Mouse (Mus musculus): Measurements from ENCODE around the gene Calr. TPM values are rescaled to one million over a fixed set of nuclear protein-coding genes. Genes with fewer than 3 reads are reported as not detected.

Calr gene
- total and polyA plus RNA-seq, 2 experiments from 2014 or later = 405 to 505 TPM

DNA sequence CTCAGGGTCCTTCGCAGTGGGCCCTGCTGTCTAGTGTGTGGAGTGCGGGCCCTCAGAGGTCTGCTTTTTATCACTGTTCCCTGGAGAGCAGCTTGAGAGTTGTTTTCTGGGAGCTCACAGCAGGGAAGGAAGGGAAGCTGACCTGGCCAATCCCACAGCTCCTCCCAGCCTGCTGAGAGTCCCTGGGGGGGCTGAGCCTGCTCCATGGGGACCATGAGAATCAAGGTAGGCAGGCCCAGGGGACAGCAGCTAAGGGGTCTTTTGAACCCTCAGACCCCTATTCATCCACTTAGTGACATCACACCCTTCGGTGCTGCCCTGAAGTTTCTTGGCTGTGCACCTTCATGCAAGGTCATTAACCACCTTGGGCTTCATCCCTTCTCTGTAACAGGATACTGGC, 24.0 kb downstream of the Calr start, which contains the start of gene Dand5:
Gene Dand5 (minus strand): TSS at position 101 of the 400 bp plus-strand sequence.
- Histone ChIP-seq H3K27ac (ENCODE audit: low read depth, low read length) (no peak within 1 kb of the TSS), H3K27me3 (ENCODE audit: insufficient read depth, low read length) (no peaks in the 10 kb centered on the region), H3K4me1 (ENCODE audit: insufficient read depth) (no peaks in the 10 kb centered on the region), H3K4me3 (ENCODE audit: low read depth, low read length) (peak within 1 kb of the TSS; percentile 31), H3K9me3 (ENCODE audit: low read length) (no peaks in the 10 kb centered on the region), H3K9ac (peak within 1 kb of the TSS; percentile 0; the same call in 1 of the 2 replicates), H3K36me3 (ENCODE audit: insufficient read depth) (no peaks in the 10 kb centered on the region), H3K4me2 (ENCODE audit: low read depth) (peak within 1 kb of the TSS; percentile 49)
- DNase-seq (no peak), ATAC-seq (no peak)
- TF ChIP-seq CTCF (IDR thresholded peaks at IDR 0.05; ENCODE audit: low read depth) = no peak
- 33% methylated on average over 3 of the region's 3 CpGs for WGBS

- no peak overlapping the region for H3K27ac ChIP-seq (ENCODE audit: low read depth, low read length)
- no peaks in the 10 kb centered on the region for H3K36me3 ChIP-seq (ENCODE audit: insufficient read depth)
- H3K9ac ChIP-seq = no peak overlapping the region
- H3K27me3 ChIP-seq (ENCODE audit: insufficient read depth, low read length) = no peaks in the 10 kb centered on the region
- ATAC-seq (no peak), DNase-seq (no peak)
- H3K4me2 ChIP-seq (ENCODE audit: low read depth) = no peak overlapping the region
- no peak for TF ChIP-seq CTCF (IDR thresholded peaks at IDR 0.05; ENCODE audit: low read depth)
- H3K4me1 ChIP-seq (ENCODE audit: insufficient read depth) = peaks cover 14% of the 10 kb centered on the region
- 78% methylated on average over 17 of the region's 17 CpGs for WGBS
- no peaks in the 10 kb centered on the region for H3K9me3 ChIP-seq (ENCODE audit: low read length)
- no peak overlapping the region for H3K4me3 ChIP-seq (ENCODE audit: low read depth, low read length)
Observed at GRCm38 (mm10) chr8:84816117-84816516, 30.6 kb downstream of the Calr start.

DNA sequence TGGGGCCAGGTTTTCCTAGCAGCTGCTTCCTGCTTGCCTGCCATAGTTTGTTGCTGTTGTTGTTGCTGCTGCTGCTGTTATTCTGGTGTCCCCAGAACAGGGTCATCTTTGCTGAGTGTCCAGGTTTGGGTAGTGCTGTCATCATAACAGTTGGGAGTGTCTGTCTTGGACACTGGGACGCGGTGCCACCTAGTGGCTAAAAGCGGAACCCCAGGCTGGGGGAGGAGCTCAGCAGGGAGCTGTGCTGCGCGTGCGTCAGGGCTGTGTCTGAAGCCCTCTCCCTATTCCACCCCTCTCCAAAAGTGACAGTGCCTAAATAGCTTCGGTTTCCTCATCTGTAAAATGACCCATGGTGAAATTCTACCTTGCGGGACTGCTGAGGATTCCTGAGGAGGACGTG, 31.2 kb downstream of the Calr start:
- Histone ChIP-seq H3K27ac (ENCODE audit: low read depth, low read length) (peak overlapping the region; percentile 87), H3K4me1 (ENCODE audit: insufficient read depth) (peaks cover 14% of the 10 kb centered on the region), H3K36me3 (ENCODE audit: insufficient read depth) (no peaks in the 10 kb centered on the region), H3K4me2 (ENCODE audit: low read depth) (peak overlapping the region; percentile 17), H3K9me3 (ENCODE audit: low read length) (no peaks in the 10 kb centered on the region), H3K27me3 (ENCODE audit: insufficient read depth, low read length) (no peaks in the 10 kb centered on the region), H3K9ac (no peak overlapping the region), H3K4me3 (ENCODE audit: low read depth, low read length) (no peak overlapping the region)
- DNase-seq = peak; percentile 93
- WGBS = 10% methylated on average over 9 of the region's 9 CpGs
- peak; percentile 70 for ATAC-seq
- peak; percentile 96 for TF ChIP-seq CTCF (IDR thresholded peaks at IDR 0.05; ENCODE audit: low read depth)

GRCm38 (mm10) chr8:84814555-84815441, 31.9 kb downstream of the Calr start:
- 27% methylated on average over 19 of the region's 19 CpGs for WGBS
- Histone ChIP-seq H3K4me3 (ENCODE audit: low read depth, low read length) (no peak overlapping the region), H3K27ac (ENCODE audit: low read depth, low read length) (peak overlapping the region; percentile 87), H3K27me3 (ENCODE audit: insufficient read depth, low read length) (no peaks in the 10 kb centered on the region), H3K4me1 (ENCODE audit: insufficient read depth) (peaks cover 14% of the 10 kb centered on the region), H3K9ac (0 out of 2 replicates have a peak overlapping the region, but pooled peaks have one; percentile 2), H3K9me3 (ENCODE audit: low read length) (no peaks in the 10 kb centered on the region), H3K4me2 (ENCODE audit: low read depth) (peak overlapping the region; percentile 19), H3K36me3 (ENCODE audit: insufficient read depth) (no peaks in the 10 kb centered on the region)
- peak; percentile 61 for DNase-seq
- no peak for TF ChIP-seq CTCF (IDR thresholded peaks at IDR 0.05; ENCODE audit: low read depth)
- peak; percentile 26 for ATAC-seq

DNA sequence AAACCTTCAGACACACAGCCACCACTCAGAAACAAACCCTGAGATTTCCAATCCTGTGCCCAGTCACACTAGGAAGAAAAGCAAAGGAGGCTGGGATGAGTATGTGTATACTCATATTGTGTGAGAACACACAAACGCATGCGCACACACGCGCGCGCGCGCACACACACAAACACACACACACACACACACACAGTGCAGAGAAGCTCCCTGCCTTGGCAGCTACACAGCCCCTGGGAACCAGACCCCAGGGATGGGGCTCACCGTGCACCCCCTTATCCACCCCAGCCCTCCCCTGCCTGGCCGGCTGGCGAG, 32.5 kb downstream of the Calr start:
- no peak for TF ChIP-seq CTCF (IDR thresholded peaks at IDR 0.05; ENCODE audit: low read depth)
- H3K9me3 ChIP-seq (ENCODE audit: low read length) = no peaks in the 10 kb centered on the region
- peak overlapping the region; percentile 87 for H3K27ac ChIP-seq (ENCODE audit: low read depth, low read length)
- no peaks in the 10 kb centered on the region for H3K36me3 ChIP-seq (ENCODE audit: insufficient read depth)
- peak; percentile 63 for DNase-seq
- H3K27me3 ChIP-seq (ENCODE audit: insufficient read depth, low read length) = no peaks in the 10 kb centered on the region
- peak overlapping the region; percentile 19 for H3K4me2 ChIP-seq (ENCODE audit: low read depth)
- peak; percentile 15 for ATAC-seq
- no peak overlapping the region for H3K4me3 ChIP-seq (ENCODE audit: low read depth, low read length)
- H3K4me1 ChIP-seq (ENCODE audit: insufficient read depth) = peaks cover 14% of the 10 kb centered on the region
- 51% methylated on average over 11 of the region's 11 CpGs for WGBS
- 0 out of 2 replicates have a peak overlapping the region, but pooled peaks have one; percentile 2 for H3K9ac ChIP-seq

- WGBS = 67% methylated on average over 3 of the region's 3 CpGs
- H3K9ac ChIP-seq = peak overlapping the region; percentile 10; the same call in 1 of the 2 replicates
- peaks cover 14% of the 10 kb centered on the region for H3K4me1 ChIP-seq (ENCODE audit: insufficient read depth)
- H3K36me3 ChIP-seq (ENCODE audit: insufficient read depth) = no peaks in the 10 kb centered on the region
- DNase-seq = no peak
- TF ChIP-seq CTCF (IDR thresholded peaks at IDR 0.05; ENCODE audit: low read depth) = no peak
- H3K4me3 ChIP-seq (ENCODE audit: low read depth, low read length) = no peak overlapping the region
- no peak overlapping the region for H3K4me2 ChIP-seq (ENCODE audit: low read depth)
- H3K9me3 ChIP-seq (ENCODE audit: low read length) = no peaks in the 10 kb centered on the region
- no peaks in the 10 kb centered on the region for H3K27me3 ChIP-seq (ENCODE audit: insufficient read depth, low read length)
- ATAC-seq = 0 out of 2 replicates have a peak, but pooled peaks have one; percentile 3
- peak overlapping the region; percentile 87 for H3K27ac ChIP-seq (ENCODE audit: low read depth, low read length)
Observed at GRCm38 (mm10) chr8:84813830-84814229, 32.9 kb downstream of the Calr start.

DNA sequence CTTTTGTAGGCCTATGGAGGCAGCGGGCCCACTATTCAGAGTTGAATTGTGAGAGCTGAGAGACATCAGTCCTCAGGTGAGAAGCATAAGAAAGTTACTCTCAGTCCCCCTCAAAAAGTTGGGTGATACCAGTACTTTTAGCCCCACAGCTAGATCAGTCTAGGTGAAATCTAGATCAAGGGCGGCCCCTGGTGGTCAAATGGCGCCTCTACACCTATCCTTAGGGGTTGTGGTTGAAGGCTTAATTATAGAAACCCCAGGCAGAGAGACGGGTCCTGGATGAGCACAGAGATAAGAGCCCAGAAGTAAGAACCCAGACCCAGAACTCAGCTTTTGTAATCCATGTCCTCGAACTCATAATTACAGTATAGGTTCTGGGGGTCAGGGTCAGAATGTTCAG, 33.7 kb downstream of the Calr start:
- peak; percentile 93 for DNase-seq
- TF ChIP-seq CTCF (IDR thresholded peaks at IDR 0.05; ENCODE audit: low read depth) = peak; percentile 93
- no peaks in the 10 kb centered on the region for H3K27me3 ChIP-seq (ENCODE audit: insufficient read depth, low read length)
- peaks cover 14% of the 10 kb centered on the region for H3K4me1 ChIP-seq (ENCODE audit: insufficient read depth)
- H3K27ac ChIP-seq (ENCODE audit: low read depth, low read length) = peak overlapping the region; percentile 87
- WGBS = 0% methylated on average over 5 of the region's 5 CpGs
- ATAC-seq = peak; percentile 44; the same call in 1 of the 2 replicates
- no peak overlapping the region for H3K4me2 ChIP-seq (ENCODE audit: low read depth)
- H3K36me3 ChIP-seq (ENCODE audit: insufficient read depth) = no peaks in the 10 kb centered on the region
- no peaks in the 10 kb centered on the region for H3K9me3 ChIP-seq (ENCODE audit: low read length)
- H3K4me3 ChIP-seq (ENCODE audit: low read depth, low read length) = no peak overlapping the region
- H3K9ac ChIP-seq = peak overlapping the region; percentile 10; the same call in 1 of the 2 replicates
